Mouse (Mus musculus): ENCODE data around the gene Arvcf. TPM values are rescaled to one million over a fixed set of nuclear protein-coding genes. Genes with fewer than 3 reads are reported as not detected.

Arvcf gene
- total RNA-seq, 1 experiment, result 48.0 TPM

DNA sequence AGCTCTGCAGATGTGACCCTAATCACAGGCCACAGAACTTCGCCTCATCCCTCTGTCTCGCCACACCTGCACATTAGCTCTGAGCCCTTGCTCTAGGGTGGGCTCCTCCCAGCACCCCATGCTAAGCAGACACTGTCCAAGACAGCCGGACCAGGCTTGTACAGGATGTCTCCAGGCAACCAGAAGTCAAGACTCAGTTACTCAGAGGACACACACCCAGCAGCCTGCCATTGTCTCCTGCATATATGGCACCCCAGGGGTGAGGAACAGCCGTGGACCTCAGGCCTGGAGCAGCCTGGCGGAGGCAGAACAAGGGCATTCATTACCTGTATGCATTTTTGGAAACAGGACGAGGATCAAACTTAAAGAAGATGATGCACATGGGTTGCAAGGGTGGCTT, 24.0 kb upstream of the Arvcf start:
- Histone ChIP-seq H3K4me3 (ENCODE audit: insufficient read depth in 1 of 2, low read depth in 1 of 2, low read length in 2 of 2, poor library complexity in 1 of 2, severe bottlenecking in 1 of 2) (no peak overlapping the region), H3K27ac (ENCODE audit: insufficient read depth, low read depth, low read length, poor library complexity, severe bottlenecking) (no peak overlapping the region), H3K9me3 (ENCODE audit: control insufficient read depth, insufficient read depth, low read depth, low read length) (no peaks in the 10 kb centered on the region), H3K9ac (ENCODE audit: insufficient read depth, low read depth, low read length, poor library complexity, severe bottlenecking) (no peak overlapping the region), H3K4me1 (ENCODE audit: control insufficient read depth in 2 of 2, insufficient read depth in 2 of 2, low read length in 2 of 2, poor library complexity in 1 of 2) (peaks cover 0 to 10% of the 10 kb centered on the region in 2 experiments; a peak in 2 of 4 replicates), H3K36me3 (ENCODE audit: control insufficient read depth, insufficient read depth, low read length, poor library complexity, severe bottlenecking) (no peaks in the 10 kb centered on the region)
- in situ Hi-C loops (cut with MboI; ENCODE audit: low sequenced_read_pairs in 2 of 2, unreplicated experiment in 2 of 2), result no loop called here
- TF ChIP-seq HCFC1 (IDR thresholded peaks at IDR 0.05; ENCODE audit: borderline replicate concordance, insufficient read depth, low read length), result no peak
- TF ChIP-seq CHD2 (IDR thresholded peaks at IDR 0.05; ENCODE audit: low read depth, low read length), result no peak
- no peak for TF ChIP-seq MAFK (IDR thresholded peaks at IDR 0.05; ENCODE audit: insufficient read depth, low read depth, low read length)
- TF ChIP-seq ZNF384 (IDR thresholded peaks at IDR 0.05; ENCODE audit: low read depth, low read length), result no peak
- no peak for TF ChIP-seq ZC3H11A (IDR thresholded peaks at IDR 0.05; ENCODE audit: borderline replicate concordance, low read depth, low read length)
- DNase-seq (ENCODE audit: low read depth, low spot score), result no peak

DNA sequence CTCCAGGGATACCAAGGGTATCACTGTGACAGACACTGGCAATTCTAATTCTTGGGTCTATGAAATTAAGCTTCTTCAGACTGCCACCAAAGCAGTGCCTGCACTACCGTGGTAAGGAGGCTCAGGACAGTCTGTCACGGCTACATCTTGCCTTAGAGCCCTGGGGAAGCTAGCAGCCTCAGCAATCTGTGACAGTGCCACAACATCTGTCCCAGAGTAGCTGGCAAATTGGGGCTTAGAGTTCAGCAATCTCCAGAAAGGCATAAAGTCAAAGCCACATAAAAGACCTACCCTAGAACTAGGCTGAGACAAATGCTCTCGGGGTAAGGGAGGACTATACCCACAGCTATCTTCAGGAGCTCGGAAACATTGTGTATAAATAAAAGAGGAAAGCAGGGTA, 22.2 kb upstream of the Arvcf start:
- Histone ChIP-seq H3K9me3 (ENCODE audit: control insufficient read depth, insufficient read depth, low read depth, low read length) (no peaks in the 10 kb centered on the region), H3K36me3 (ENCODE audit: control insufficient read depth, insufficient read depth, low read length, poor library complexity, severe bottlenecking) (no peaks in the 10 kb centered on the region), H3K9ac (ENCODE audit: insufficient read depth, low read depth, low read length, poor library complexity, severe bottlenecking) (no peak overlapping the region), H3K4me1 (ENCODE audit: control insufficient read depth in 2 of 2, insufficient read depth in 2 of 2, low read length in 2 of 2, poor library complexity in 1 of 2) (peaks cover 0 to 10% of the 10 kb centered on the region in 2 experiments; a peak in 2 of 4 replicates), H3K27ac (ENCODE audit: insufficient read depth, low read depth, low read length, poor library complexity, severe bottlenecking) (no peak overlapping the region), H3K4me3 (ENCODE audit: insufficient read depth in 1 of 2, low read depth in 1 of 2, low read length in 2 of 2, poor library complexity in 1 of 2, severe bottlenecking in 1 of 2) (no peak overlapping the region)
- TF ChIP-seq HCFC1 (IDR thresholded peaks at IDR 0.05; ENCODE audit: borderline replicate concordance, insufficient read depth, low read length) (no peak), MAFK (IDR thresholded peaks at IDR 0.05; ENCODE audit: insufficient read depth, low read depth, low read length) (no peak), CHD2 (IDR thresholded peaks at IDR 0.05; ENCODE audit: low read depth, low read length) (no peak), ZC3H11A (IDR thresholded peaks at IDR 0.05; ENCODE audit: borderline replicate concordance, low read depth, low read length) (no peak), ZNF384 (IDR thresholded peaks at IDR 0.05; ENCODE audit: low read depth, low read length) (no peak)
- DNase-seq (ENCODE audit: low read depth, low spot score), result no peak
- in situ Hi-C loops (cut with MboI; ENCODE audit: low sequenced_read_pairs in 2 of 2, unreplicated experiment in 2 of 2), result no loop called here

DNA sequence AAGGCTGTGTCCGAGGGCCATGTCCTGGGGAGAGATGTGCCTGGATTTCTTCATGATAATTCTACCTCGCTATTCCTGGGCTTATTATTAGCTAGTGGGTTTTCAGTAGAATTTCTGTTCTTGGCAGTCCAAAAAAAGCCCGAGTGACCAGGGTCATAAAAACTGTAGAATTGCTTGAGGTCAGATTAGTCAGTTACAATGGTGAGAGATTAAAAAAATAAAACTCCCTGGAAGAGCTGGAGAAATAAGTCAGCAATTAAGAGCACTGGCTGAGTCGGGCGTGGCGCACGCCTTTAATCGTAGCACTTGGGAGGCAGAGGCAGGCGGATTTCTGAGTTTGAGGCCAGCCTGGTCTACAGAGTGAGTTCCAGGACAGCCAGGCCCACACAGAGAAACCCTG, 20.0 kb upstream of the Arvcf start:
- Histone ChIP-seq H3K4me1 (ENCODE audit: control insufficient read depth in 2 of 2, insufficient read depth in 2 of 2, low read length in 2 of 2, poor library complexity in 1 of 2) (peaks cover 0 to 10% of the 10 kb centered on the region in 2 experiments; a peak in 1 of 4 replicates), H3K27ac (ENCODE audit: insufficient read depth, low read depth, low read length, poor library complexity, severe bottlenecking) (no peak overlapping the region), H3K36me3 (ENCODE audit: control insufficient read depth, insufficient read depth, low read length, poor library complexity, severe bottlenecking) (no peaks in the 10 kb centered on the region), H3K4me3 (ENCODE audit: insufficient read depth in 1 of 2, low read depth in 1 of 2, low read length in 2 of 2, poor library complexity in 1 of 2, severe bottlenecking in 1 of 2) (no peak overlapping the region), H3K9me3 (ENCODE audit: control insufficient read depth, insufficient read depth, low read depth, low read length) (no peaks in the 10 kb centered on the region), H3K9ac (ENCODE audit: insufficient read depth, low read depth, low read length, poor library complexity, severe bottlenecking) (no peak overlapping the region)
- in situ Hi-C loops (cut with MboI; ENCODE audit: low sequenced_read_pairs in 2 of 2, unreplicated experiment in 2 of 2), result no loop called here
- TF ChIP-seq ZNF384 (IDR thresholded peaks at IDR 0.05; ENCODE audit: low read depth, low read length), result no peak
- no peak for TF ChIP-seq HCFC1 (IDR thresholded peaks at IDR 0.05; ENCODE audit: borderline replicate concordance, insufficient read depth, low read length)
- no peak for TF ChIP-seq MAFK (IDR thresholded peaks at IDR 0.05; ENCODE audit: insufficient read depth, low read depth, low read length)
- no peak for TF ChIP-seq CHD2 (IDR thresholded peaks at IDR 0.05; ENCODE audit: low read depth, low read length)
- no peak for DNase-seq (ENCODE audit: low read depth, low spot score)

DNA sequence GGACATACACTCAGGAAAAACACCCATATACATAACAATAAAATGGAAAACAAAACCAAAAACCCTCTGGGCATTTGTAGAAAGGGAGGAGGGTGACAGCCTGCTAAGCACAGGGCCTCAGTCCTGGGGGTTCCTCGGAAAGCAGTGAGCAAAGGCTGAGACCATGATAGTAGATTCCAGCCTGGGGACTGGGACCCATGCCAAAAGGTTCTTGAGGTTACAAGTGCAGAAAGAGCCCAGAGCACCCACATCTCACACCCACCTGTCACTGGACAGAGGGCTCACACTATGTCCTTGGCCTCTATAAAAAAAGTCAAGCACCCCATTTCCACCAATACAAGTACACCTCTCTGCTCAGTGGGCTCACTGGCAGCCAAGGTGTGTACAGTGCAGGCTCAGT, 19.5 kb upstream of the Arvcf start:
- Histone ChIP-seq H3K9me3 (ENCODE audit: control insufficient read depth, insufficient read depth, low read depth, low read length) (no peaks in the 10 kb centered on the region), H3K4me3 (ENCODE audit: insufficient read depth in 1 of 2, low read depth in 1 of 2, low read length in 2 of 2, poor library complexity in 1 of 2, severe bottlenecking in 1 of 2) (no peak overlapping the region), H3K4me1 (ENCODE audit: control insufficient read depth in 2 of 2, insufficient read depth in 2 of 2, low read length in 2 of 2, poor library complexity in 1 of 2) (peaks cover 0 to 10% of the 10 kb centered on the region in 2 experiments; a peak in 1 of 4 replicates), H3K9ac (ENCODE audit: insufficient read depth, low read depth, low read length, poor library complexity, severe bottlenecking) (no peak overlapping the region), H3K27ac (ENCODE audit: insufficient read depth, low read depth, low read length, poor library complexity, severe bottlenecking) (no peak overlapping the region), H3K36me3 (ENCODE audit: control insufficient read depth, insufficient read depth, low read length, poor library complexity, severe bottlenecking) (no peaks in the 10 kb centered on the region)
- no peak for TF ChIP-seq ZC3H11A (IDR thresholded peaks at IDR 0.05; ENCODE audit: borderline replicate concordance, low read depth, low read length)
- TF ChIP-seq ZNF384 (IDR thresholded peaks at IDR 0.05; ENCODE audit: low read depth, low read length), result no peak
- TF ChIP-seq CHD2 (IDR thresholded peaks at IDR 0.05; ENCODE audit: low read depth, low read length), result no peak
- TF ChIP-seq HCFC1 (IDR thresholded peaks at IDR 0.05; ENCODE audit: borderline replicate concordance, insufficient read depth, low read length), result no peak
- TF ChIP-seq MAFK (IDR thresholded peaks at IDR 0.05; ENCODE audit: insufficient read depth, low read depth, low read length), result no peak
- no peak for DNase-seq (ENCODE audit: low read depth, low spot score)
- in situ Hi-C loops (cut with MboI; ENCODE audit: low sequenced_read_pairs in 2 of 2, unreplicated experiment in 2 of 2), result no loop called here

DNA sequence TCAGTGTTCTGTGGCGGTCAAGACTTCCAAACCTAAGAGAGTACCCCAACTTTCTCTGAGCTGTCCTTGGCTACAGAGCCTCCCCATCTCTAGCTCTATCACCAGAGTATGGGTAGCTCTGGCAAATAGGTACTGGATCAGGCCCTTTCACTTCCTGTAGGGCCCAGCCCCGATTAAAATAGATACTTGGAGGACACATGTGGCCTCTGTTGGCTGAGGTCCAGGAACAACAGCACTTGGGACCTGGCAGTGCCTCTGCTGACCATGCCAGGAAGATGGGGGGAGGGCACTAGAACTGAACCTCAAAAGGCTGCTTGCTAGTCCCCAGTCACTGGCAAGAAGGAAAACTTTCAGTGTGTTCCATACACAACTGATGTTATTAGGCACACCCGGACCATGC, 14.0 kb upstream of the Arvcf start:
- H3K4me1 ChIP-seq (ENCODE audit: control insufficient read depth in 2 of 2, insufficient read depth in 2 of 2, low read length in 2 of 2, poor library complexity in 1 of 2), result no peaks in the 10 kb centered on the region
- in situ Hi-C loops (cut with MboI; ENCODE audit: low sequenced_read_pairs in 2 of 2, unreplicated experiment in 2 of 2), result no loop called here
- no peak for DNase-seq (ENCODE audit: low read depth, low spot score)
- no peak overlapping the region for H3K27ac ChIP-seq (ENCODE audit: insufficient read depth, low read depth, low read length, poor library complexity, severe bottlenecking)
- no peak for TF ChIP-seq ZC3H11A (IDR thresholded peaks at IDR 0.05; ENCODE audit: borderline replicate concordance, low read depth, low read length)
- no peak for TF ChIP-seq HCFC1 (IDR thresholded peaks at IDR 0.05; ENCODE audit: borderline replicate concordance, insufficient read depth, low read length)
- TF ChIP-seq ZNF384 (IDR thresholded peaks at IDR 0.05; ENCODE audit: low read depth, low read length), result no peak
- TF ChIP-seq CHD2 (IDR thresholded peaks at IDR 0.05; ENCODE audit: low read depth, low read length), result no peak
- TF ChIP-seq MAFK (IDR thresholded peaks at IDR 0.05; ENCODE audit: insufficient read depth, low read depth, low read length), result no peak
- H3K36me3 ChIP-seq (ENCODE audit: control insufficient read depth, insufficient read depth, low read length, poor library complexity, severe bottlenecking), result no peaks in the 10 kb centered on the region
- H3K9ac ChIP-seq (ENCODE audit: insufficient read depth, low read depth, low read length, poor library complexity, severe bottlenecking), result no peak overlapping the region
- no peak overlapping the region for H3K4me3 ChIP-seq (ENCODE audit: insufficient read depth in 1 of 2, low read depth in 1 of 2, low read length in 2 of 2, poor library complexity in 1 of 2, severe bottlenecking in 1 of 2)
- H3K9me3 ChIP-seq (ENCODE audit: control insufficient read depth, insufficient read depth, low read depth, low read length), result no peaks in the 10 kb centered on the region
